Mouse (Mus musculus): ENCODE data around the gene Plcb1. TPM values are rescaled to one million over a fixed set of nuclear protein-coding genes. Genes with fewer than 3 reads are reported as not detected.

Gene Plcb1
- total RNA-seq, 1 experiment, result 0.89 TPM

- Histone ChIP-seq H3K36me3 (ENCODE audit: control insufficient read depth, insufficient read depth, low read length, poor library complexity, severe bottlenecking) (no peaks in the 10 kb centered on the region), H3K9me3 (ENCODE audit: control insufficient read depth, insufficient read depth, low read depth, low read length) (no peaks in the 10 kb centered on the region), H3K4me3 (ENCODE audit: insufficient read depth in 1 of 2, low read depth in 1 of 2, low read length in 2 of 2, poor library complexity in 1 of 2, severe bottlenecking in 1 of 2) (no peak overlapping the region), H3K4me1 (ENCODE audit: control insufficient read depth in 2 of 2, insufficient read depth in 2 of 2, low read length in 2 of 2, poor library complexity in 1 of 2) (no peaks in the 10 kb centered on the region), H3K9ac (ENCODE audit: insufficient read depth, low read depth, low read length, poor library complexity, severe bottlenecking) (no peak overlapping the region), H3K27ac (ENCODE audit: insufficient read depth, low read depth, low read length, poor library complexity, severe bottlenecking) (no peak overlapping the region)
- no peak for TF ChIP-seq HCFC1 (IDR thresholded peaks at IDR 0.05; ENCODE audit: borderline replicate concordance, insufficient read depth, low read length)
- TF ChIP-seq MAFK (IDR thresholded peaks at IDR 0.05; ENCODE audit: insufficient read depth, low read depth, low read length), result no peak
- TF ChIP-seq CHD2 (IDR thresholded peaks at IDR 0.05; ENCODE audit: low read depth, low read length), result no peak
- no peak for TF ChIP-seq ZC3H11A (IDR thresholded peaks at IDR 0.05; ENCODE audit: borderline replicate concordance, low read depth, low read length)
- TF ChIP-seq ZNF384 (IDR thresholded peaks at IDR 0.05; ENCODE audit: low read depth, low read length), result no peak
- in situ Hi-C loops (cut with MboI; ENCODE audit: low sequenced_read_pairs in 2 of 2, unreplicated experiment in 2 of 2), result no loop called here
- no peak for DNase-seq (ENCODE audit: low read depth, low spot score)
These were observed 249.9 kb downstream of the Plcb1 start for GRCm38 (mm10) chr2:135035640-135036260.

GRCm38 (mm10) chr2:135048791-135049190 is 262.9 kb downstream of the Plcb1 start:
- H3K27ac ChIP-seq (ENCODE audit: insufficient read depth, low read depth, low read length, poor library complexity, severe bottlenecking), result no peak overlapping the region
- H3K9me3 ChIP-seq (ENCODE audit: control insufficient read depth, insufficient read depth, low read depth, low read length), result no peaks in the 10 kb centered on the region
- no peak overlapping the region for H3K9ac ChIP-seq (ENCODE audit: insufficient read depth, low read depth, low read length, poor library complexity, severe bottlenecking)
- no peak for TF ChIP-seq ZC3H11A (IDR thresholded peaks at IDR 0.05; ENCODE audit: borderline replicate concordance, low read depth, low read length)
- H3K36me3 ChIP-seq (ENCODE audit: control insufficient read depth, insufficient read depth, low read length, poor library complexity, severe bottlenecking), result no peaks in the 10 kb centered on the region
- H3K4me3 ChIP-seq (ENCODE audit: insufficient read depth in 1 of 2, low read depth in 1 of 2, low read length in 2 of 2, poor library complexity in 1 of 2, severe bottlenecking in 1 of 2), result no peak overlapping the region
- no peak for DNase-seq (ENCODE audit: low read depth, low spot score)
- H3K4me1 ChIP-seq (ENCODE audit: control insufficient read depth in 2 of 2, insufficient read depth in 2 of 2, low read length in 2 of 2, poor library complexity in 1 of 2), result no peaks in the 10 kb centered on the region
- in situ Hi-C loops (cut with MboI; ENCODE audit: low sequenced_read_pairs in 2 of 2, unreplicated experiment in 2 of 2), result no loop called here

DNA sequence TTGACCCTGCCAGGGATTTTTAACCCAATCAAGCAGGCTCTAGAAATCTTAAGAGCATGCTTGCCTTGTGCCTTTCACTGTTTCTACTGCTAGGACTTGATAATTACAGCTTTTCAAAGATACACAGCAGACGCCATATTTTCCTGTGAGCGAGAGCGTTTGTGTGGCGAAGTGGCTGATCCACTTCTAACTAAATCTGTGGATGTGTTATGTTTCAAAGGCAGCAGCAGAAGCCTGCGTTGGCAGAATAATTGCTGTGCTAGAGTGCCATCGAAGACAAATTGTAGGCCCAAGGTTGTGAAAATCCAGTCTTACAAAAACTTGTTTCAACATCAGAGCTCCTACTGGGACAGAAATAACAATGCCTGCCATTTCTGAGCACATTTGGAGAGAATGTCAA is 263.4 kb downstream of the Plcb1 start:
- DNase-seq (ENCODE audit: low read depth, low spot score), result no peak
- TF ChIP-seq MAFK (IDR thresholded peaks at IDR 0.05; ENCODE audit: insufficient read depth, low read depth, low read length), result no peak
- TF ChIP-seq ZNF384 (IDR thresholded peaks at IDR 0.05; ENCODE audit: low read depth, low read length), result no peak
- TF ChIP-seq CHD2 (IDR thresholded peaks at IDR 0.05; ENCODE audit: low read depth, low read length), result no peak
- TF ChIP-seq ZC3H11A (IDR thresholded peaks at IDR 0.05; ENCODE audit: borderline replicate concordance, low read depth, low read length), result no peak
- no peak for TF ChIP-seq HCFC1 (IDR thresholded peaks at IDR 0.05; ENCODE audit: borderline replicate concordance, insufficient read depth, low read length)
- in situ Hi-C loops (cut with MboI; ENCODE audit: low sequenced_read_pairs in 2 of 2, unreplicated experiment in 2 of 2), result no loop called here
- H3K9me3 ChIP-seq (ENCODE audit: control insufficient read depth, insufficient read depth, low read depth, low read length), result no peaks in the 10 kb centered on the region
- H3K4me1 ChIP-seq (ENCODE audit: control insufficient read depth in 2 of 2, insufficient read depth in 2 of 2, low read length in 2 of 2, poor library complexity in 1 of 2), result no peaks in the 10 kb centered on the region
- H3K27ac ChIP-seq (ENCODE audit: insufficient read depth, low read depth, low read length, poor library complexity, severe bottlenecking), result no peak overlapping the region
- no peak overlapping the region for H3K4me3 ChIP-seq (ENCODE audit: insufficient read depth in 1 of 2, low read depth in 1 of 2, low read length in 2 of 2, poor library complexity in 1 of 2, severe bottlenecking in 1 of 2)
- H3K36me3 ChIP-seq (ENCODE audit: control insufficient read depth, insufficient read depth, low read length, poor library complexity, severe bottlenecking), result no peaks in the 10 kb centered on the region
- no peak overlapping the region for H3K9ac ChIP-seq (ENCODE audit: insufficient read depth, low read depth, low read length, poor library complexity, severe bottlenecking)

GRCm38 (mm10) chr2:135051540-135052288 is 265.8 kb downstream of the Plcb1 start:
- TF ChIP-seq ZNF384 (IDR thresholded peaks at IDR 0.05; ENCODE audit: low read depth, low read length), result no peak
- no peak for TF ChIP-seq CHD2 (IDR thresholded peaks at IDR 0.05; ENCODE audit: low read depth, low read length)
- no peak for TF ChIP-seq ZC3H11A (IDR thresholded peaks at IDR 0.05; ENCODE audit: borderline replicate concordance, low read depth, low read length)
- TF ChIP-seq HCFC1 (IDR thresholded peaks at IDR 0.05; ENCODE audit: borderline replicate concordance, insufficient read depth, low read length), result no peak
- no peak for TF ChIP-seq MAFK (IDR thresholded peaks at IDR 0.05; ENCODE audit: insufficient read depth, low read depth, low read length)
- in situ Hi-C loops (cut with MboI; ENCODE audit: low sequenced_read_pairs in 2 of 2, unreplicated experiment in 2 of 2), result no loop called here
- Histone ChIP-seq H3K9ac (ENCODE audit: insufficient read depth, low read depth, low read length, poor library complexity, severe bottlenecking) (no peak overlapping the region), H3K9me3 (ENCODE audit: control insufficient read depth, insufficient read depth, low read depth, low read length) (no peaks in the 10 kb centered on the region), H3K4me1 (ENCODE audit: control insufficient read depth in 2 of 2, insufficient read depth in 2 of 2, low read length in 2 of 2, poor library complexity in 1 of 2) (no peaks in the 10 kb centered on the region), H3K36me3 (ENCODE audit: control insufficient read depth, insufficient read depth, low read length, poor library complexity, severe bottlenecking) (no peaks in the 10 kb centered on the region), H3K27ac (ENCODE audit: insufficient read depth, low read depth, low read length, poor library complexity, severe bottlenecking) (no peak overlapping the region), H3K4me3 (ENCODE audit: insufficient read depth in 1 of 2, low read depth in 1 of 2, low read length in 2 of 2, poor library complexity in 1 of 2, severe bottlenecking in 1 of 2) (no peak overlapping the region)
- no peak for DNase-seq (ENCODE audit: low read depth, low spot score)
